Comparison of ENCODE assay signal across 25 mouse cellular contexts in the genomic region with DNA sequence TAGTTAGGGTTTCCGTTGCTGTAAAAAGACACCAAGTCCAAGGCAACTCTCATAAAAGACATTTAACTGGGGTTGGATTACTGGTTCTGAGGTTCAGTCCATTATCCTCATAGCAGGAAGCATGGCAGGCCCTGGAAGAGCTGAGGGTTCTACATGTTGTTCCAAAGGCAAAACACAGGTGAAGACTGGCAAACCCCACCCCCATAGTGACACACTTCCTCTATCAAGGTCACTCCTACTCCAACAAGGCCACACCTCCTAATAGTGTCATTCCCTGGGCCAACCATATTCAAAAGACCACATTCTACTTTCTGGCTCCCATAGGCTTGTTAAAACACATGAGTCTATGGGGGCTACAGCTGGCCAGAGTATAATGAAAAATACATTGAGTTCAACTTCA. TPM values are rescaled to one million over a fixed set of nuclear protein-coding genes. Genes with fewer than 3 reads are reported as not detected.
DNase-seq lines count a peak whose midpoint lies in the region; ATAC-seq and TF ChIP-seq lines count a peak whose summit lies in the region.
"Had no signal": no experiment of that assay in that cellular context is flagged by ENCODE, and none has a peak within 500 bp of the region (broad histone marks: within the 10 kb centered on the region; RNA-seq: fewer than 3 reads in every experiment).

No protein-coding gene starts in this region.

- H3K4me1 ChIP-seq in intestine, postnatal 0 days (replicated peaks; ENCODE audit: control insufficient read depth, insufficient read depth, low read length) = no peaks in the 10 kb centered on the region
- peaks cover 5% of the 10 kb centered on the region; the same call in 1 of the 2 replicates for H3K4me1 ChIP-seq in intestine, embryonic 16.5 days (ENCODE audit: control insufficient read depth, insufficient read depth, low read length)
- H3K4me1 ChIP-seq in midbrain, embryonic 11.5 days (ENCODE audit: control insufficient read depth, insufficient read depth, low read length) = peaks cover 10% of the 10 kb centered on the region
- H3K4me1 ChIP-seq in midbrain, embryonic 10.5 days = peaks cover 19% of the 10 kb centered on the region
- H3K4me1 ChIP-seq: stomach, embryonic 15.5 days had no signal

- 63% methylated on average over 1 of the region's 1 CpGs for WGBS in intestine, postnatal 0 days
- WGBS in intestine, embryonic 16.5 days = 58% methylated on average over 1 of the region's 1 CpGs
- WGBS in midbrain, embryonic 11.5 days = 88% methylated on average over 1 of the region's 1 CpGs
- WGBS in midbrain, embryonic 10.5 days = 91% methylated on average over 1 of the region's 1 CpGs

- H3K36me3 ChIP-seq in intestine, postnatal 0 days (ENCODE audit: control insufficient read depth, insufficient read depth) = no peaks in the 10 kb centered on the region; the same call in 1 of the 2 replicates
- H3K36me3 ChIP-seq in intestine, embryonic 16.5 days (ENCODE audit: control insufficient read depth, insufficient read depth, low read length) = no peaks in the 10 kb centered on the region
- no peaks in the 10 kb centered on the region for H3K36me3 ChIP-seq in midbrain, embryonic 11.5 days (ENCODE audit: control insufficient read depth, insufficient read depth, low read length)
- no peaks in the 10 kb centered on the region for H3K36me3 ChIP-seq in midbrain, embryonic 10.5 days
- no peaks in the 10 kb centered on the region for H3K36me3 ChIP-seq in splenic B cell, adult 2 months (ENCODE audit: control insufficient read depth, insufficient read depth, low read length, poor library complexity, severe bottlenecking)
- H3K36me3 ChIP-seq: heart, embryonic 10.5 days; heart, embryonic 15.5 days; hindbrain, embryonic 12.5 days; limb, embryonic 15.5 days; neural tube, embryonic 12.5 days; stomach, embryonic 15.5 days had no signal

- no peak overlapping the region for H3K4me2 ChIP-seq in intestine, postnatal 0 days (replicated peaks; ENCODE audit: low read depth)
- H3K4me2 ChIP-seq in intestine, embryonic 16.5 days (ENCODE audit: low read depth, low read length) = no peak overlapping the region
- H3K4me2 ChIP-seq in midbrain, embryonic 11.5 days = no peak overlapping the region
- H3K4me2 ChIP-seq: stomach, embryonic 15.5 days had no signal

- DNase-seq in midbrain, embryonic 11.5 days (ENCODE audit: low spot score, missing footprints) = peak; percentile 45
- no peak for DNase-seq in midbrain, embryonic 10.5 days (ENCODE audit: low spot score)
- peak; percentile 51 for DNase-seq in R1 (ENCODE audit: low read depth, low spot score)
- peak; percentile 27 for DNase-seq in splenic B cell, adult 2 months (ENCODE audit: low read depth, low spot score)
- DNase-seq in gastrocnemius, postnatal 14 days = no peak
- no peak for DNase-seq in spleen, adult 18-20 months
- DNase-seq: adrenal gland, postnatal 10 days; cerebellum, postnatal 36 days; gastrocnemius, postnatal 25 days; heart, adult 11 months; kidney, adult 11 months; kidney, postnatal 14 days; right cerebral cortex, adult 18-20 months had no signal

- H3K27ac ChIP-seq in intestine, postnatal 0 days (ENCODE audit: low read depth, low read length) = peak overlapping the region; percentile 86
- H3K27ac ChIP-seq in intestine, embryonic 16.5 days (ENCODE audit: low read length) = no peak overlapping the region
- H3K27ac ChIP-seq in midbrain, embryonic 11.5 days (ENCODE audit: low read depth, low read length) = no peak overlapping the region
- no peak overlapping the region for H3K27ac ChIP-seq in midbrain, embryonic 10.5 days (replicated peaks)
- H3K27ac ChIP-seq: forebrain, embryonic 13.5 days; hindbrain, postnatal 0 days; macrophage; neural tube, embryonic 12.5 days had no signal

- H3K9me3 ChIP-seq in intestine, postnatal 0 days (ENCODE audit: control insufficient read depth) = no peaks in the 10 kb centered on the region
- no peaks in the 10 kb centered on the region for H3K9me3 ChIP-seq in intestine, embryonic 16.5 days (ENCODE audit: control insufficient read depth, low read length)
- no peaks in the 10 kb centered on the region for H3K9me3 ChIP-seq in midbrain, embryonic 11.5 days (ENCODE audit: control insufficient read depth, low read length)
- H3K9me3 ChIP-seq in midbrain, embryonic 10.5 days (replicated peaks) = no peaks in the 10 kb centered on the region
- H3K9me3 ChIP-seq: forebrain, embryonic 13.5 days; heart, embryonic 10.5 days; heart, embryonic 15.5 days; hindbrain, embryonic 12.5 days; limb, embryonic 15.5 days; neural tube, embryonic 12.5 days; stomach, embryonic 15.5 days had no signal

- no peak for ATAC-seq in intestine, postnatal 0 days
- ATAC-seq in intestine, embryonic 16.5 days = no peak
- ATAC-seq in midbrain, embryonic 11.5 days (ENCODE audit: low FRiP score) = no peak
- ATAC-seq: forebrain, embryonic 13.5 days; hindbrain, postnatal 0 days; midbrain, embryonic 16.5 days had no signal

- H3K27me3 ChIP-seq in intestine, postnatal 0 days (replicated peaks; ENCODE audit: control insufficient read depth, insufficient read depth, low read length) = no peaks in the 10 kb centered on the region
- H3K27me3 ChIP-seq in intestine, embryonic 16.5 days (replicated peaks; ENCODE audit: control insufficient read depth, insufficient read depth, low read length) = no peaks in the 10 kb centered on the region
- no peaks in the 10 kb centered on the region for H3K27me3 ChIP-seq in midbrain, embryonic 11.5 days (ENCODE audit: control insufficient read depth, insufficient read depth, low read length)
- peaks cover 8% of the 10 kb centered on the region for H3K27me3 ChIP-seq in midbrain, embryonic 10.5 days (ENCODE audit: low read depth, poor library complexity, severe bottlenecking)
- no peaks in the 10 kb centered on the region for H3K27me3 ChIP-seq in splenic B cell, adult 2 months (ENCODE audit: control insufficient read depth, insufficient read depth, low read length, poor library complexity, severe bottlenecking)
- H3K27me3 ChIP-seq: forebrain, embryonic 13.5 days; heart, embryonic 15.5 days; limb, embryonic 15.5 days; neural tube, embryonic 12.5 days; stomach, embryonic 15.5 days had no signal

- no peak overlapping the region for H3K9ac ChIP-seq in intestine, postnatal 0 days (ENCODE audit: low read depth, low read length)
- no peak overlapping the region for H3K9ac ChIP-seq in intestine, embryonic 16.5 days (ENCODE audit: low read depth, low read length)
- no peak overlapping the region for H3K9ac ChIP-seq in midbrain, embryonic 11.5 days (ENCODE audit: low read length)
- H3K9ac ChIP-seq: heart, embryonic 15.5 days; limb, embryonic 15.5 days; neural tube, embryonic 12.5 days; stomach, embryonic 15.5 days had no signal

- intact Hi-C loops in gastrocnemius, postnatal 14 days (cut with DNase I; ENCODE audit: low total_unique reads) = no loop called here

- no peak for TF ChIP-seq CTCF in intestine, postnatal 0 days (IDR thresholded peaks at IDR 0.05; ENCODE audit: low read depth)

- H3K4me3 ChIP-seq in intestine, postnatal 0 days (ENCODE audit: low read depth, low read length) = no peak overlapping the region
- H3K4me3 ChIP-seq in intestine, embryonic 16.5 days (ENCODE audit: low read length) = no peak overlapping the region
- no peak overlapping the region for H3K4me3 ChIP-seq in midbrain, embryonic 11.5 days (ENCODE audit: low read depth, low read length)
- no peak overlapping the region for H3K4me3 ChIP-seq in midbrain, embryonic 10.5 days
- H3K4me3 ChIP-seq: hindbrain, embryonic 12.5 days; neural tube, embryonic 12.5 days; stomach, embryonic 15.5 days had no signal

RNA-seq across cellular contexts. Expression of gene Plcxd2, which starts 1.7 kb away (rescaled TPM):
- 2.3 and 2.4 TPM in 2 replicates for polyA plus RNA-seq in intestine, postnatal 0 days (2015; fragmentation: Nextera tagmentation; extraction: Ambion mirVana)
- 2.1 and 2.7 TPM in 2 replicates for polyA plus RNA-seq in intestine, embryonic 16.5 days (2015; fragmentation: Nextera tagmentation; extraction: Ambion mirVana)
- polyA plus RNA-seq in midbrain, embryonic 11.5 days (2014; fragmentation: Nextera tagmentation; extraction: Ambion mirVana) = 3.1 and 3.4 TPM in 2 replicates
- polyA plus RNA-seq in midbrain, embryonic 10.5 days (2016; fragmentation: Nextera tagmentation; extraction: Ambion mirVana) = 2.0 and 3.9 TPM in 2 replicates
- total RNA-seq in gastrocnemius, postnatal 14 days (2021) = under 1 TPM; 0.33 to 0.43 TPM

RNA-seq across cellular contexts. Expression of gene Phldb2, which starts 58.3 kb away (rescaled TPM):
- 9.2 and 9.5 TPM in 2 replicates for polyA plus RNA-seq in intestine, postnatal 0 days (2015; fragmentation: Nextera tagmentation; extraction: Ambion mirVana)
- polyA plus RNA-seq in intestine, embryonic 16.5 days (2015; fragmentation: Nextera tagmentation; extraction: Ambion mirVana) = 19.8 and 20.7 TPM in 2 replicates
- 28.2 and 29.0 TPM in 2 replicates for polyA plus RNA-seq in midbrain, embryonic 11.5 days (2014; fragmentation: Nextera tagmentation; extraction: Ambion mirVana)
- 31.4 and 33.4 TPM in 2 replicates for polyA plus RNA-seq in midbrain, embryonic 10.5 days (2016; fragmentation: Nextera tagmentation; extraction: Ambion mirVana)
- 10 to 100 TPM; 17.3 to 19.3 TPM for total RNA-seq in gastrocnemius, postnatal 14 days (2021)

Comparison
In these comparisons a context has a peak if more than half of its experiments do, and no peak if none do; other contexts are left out.
1. DNase-seq: peak in midbrain, embryonic 11.5 days (single experiment), R1 (single experiment) and splenic B cell, adult 2 months (single experiment); none in midbrain, embryonic 10.5 days (single experiment), gastrocnemius, postnatal 14 days (single experiment) and spleen, adult 18-20 months (0 of 2).